Mouse (Mus musculus) adrenal gland, adult 18-20 months (tissue): Measurements from ENCODE around the gene Magi1. TPM values are rescaled to one million over a fixed set of nuclear protein-coding genes. Genes with fewer than 3 reads are reported as not detected.

ENCODE experiments used
- DNase-seq, 2 experiments: peaks; one replicate each; pipeline ENCODE4 v3.0.0; 2021 to 2022; ENCODE audit warnings: low spot score in 2 of 2
- total RNA-seq, 2 experiments: library from RNA; stranded (reverse); gene quantifications; 1 replicate in 1 of 2; 2 replicates in 1 of 2; pipeline ENCODE4 v1.2.3; 2021

The Magi1 gene
- total RNA-seq, 2 experiments from 2014 or later = 12.5 to 27.9 TPM

DNA sequence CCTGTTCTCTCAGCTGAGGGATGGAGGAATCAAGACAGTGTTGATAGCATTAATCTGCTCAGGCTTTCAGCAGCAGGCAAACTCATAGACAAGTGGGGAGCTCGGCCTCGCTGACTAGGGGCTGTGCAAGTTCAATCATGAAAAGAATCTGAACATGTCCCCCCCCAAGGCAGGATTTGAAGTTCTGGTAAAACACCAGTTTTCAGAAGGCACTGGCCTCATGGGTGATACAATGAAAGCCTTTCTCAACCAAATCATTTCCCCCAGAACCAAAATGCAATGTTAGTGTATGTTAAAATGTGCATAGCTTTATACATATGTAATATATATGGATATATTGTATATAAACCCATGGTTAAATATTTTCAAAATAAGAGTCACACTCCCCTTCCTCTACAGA is 372.3 kb downstream of the Magi1 start:
- DNase-seq = no peak

DNA sequence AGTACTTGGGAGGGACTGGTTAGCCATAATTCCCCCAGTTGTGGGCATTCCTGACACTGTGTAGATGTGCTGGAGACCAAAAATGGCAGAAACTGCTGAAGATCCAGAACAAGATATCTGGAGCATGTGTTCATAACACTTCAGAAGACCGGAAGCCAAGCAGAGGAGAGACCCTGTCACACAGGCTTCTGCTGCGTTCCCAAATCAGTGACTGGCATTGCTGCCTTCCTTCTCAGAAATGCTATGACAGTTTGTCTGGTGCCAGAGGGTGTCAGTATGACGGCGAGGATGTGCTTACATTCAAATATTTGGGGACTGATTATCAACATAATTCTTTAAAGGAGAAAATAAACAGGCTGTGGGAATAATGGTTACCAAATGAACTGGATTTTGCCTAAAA is 373.7 kb downstream of the Magi1 start:
- DNase-seq = no peak

DNA sequence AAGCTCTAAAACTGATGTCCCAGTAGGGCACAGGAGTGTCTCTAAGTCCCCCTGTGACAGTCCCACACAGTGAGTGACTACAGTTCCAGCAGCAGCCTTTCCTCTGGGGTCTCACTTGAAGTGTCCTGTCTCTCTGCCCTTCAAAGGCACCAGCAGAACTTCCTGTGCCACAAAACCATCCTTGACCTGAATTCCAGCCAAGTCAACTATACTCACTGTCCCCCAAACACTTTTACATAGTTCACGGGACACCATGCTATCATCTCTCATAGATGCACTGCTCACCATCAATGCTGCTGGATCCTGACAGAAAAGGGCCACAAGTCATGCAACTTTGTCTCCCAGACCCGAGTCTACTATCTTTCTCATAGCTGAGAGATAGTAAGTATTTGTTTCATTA is 378.7 kb downstream of the Magi1 start:
- DNase-seq = no peak

DNA sequence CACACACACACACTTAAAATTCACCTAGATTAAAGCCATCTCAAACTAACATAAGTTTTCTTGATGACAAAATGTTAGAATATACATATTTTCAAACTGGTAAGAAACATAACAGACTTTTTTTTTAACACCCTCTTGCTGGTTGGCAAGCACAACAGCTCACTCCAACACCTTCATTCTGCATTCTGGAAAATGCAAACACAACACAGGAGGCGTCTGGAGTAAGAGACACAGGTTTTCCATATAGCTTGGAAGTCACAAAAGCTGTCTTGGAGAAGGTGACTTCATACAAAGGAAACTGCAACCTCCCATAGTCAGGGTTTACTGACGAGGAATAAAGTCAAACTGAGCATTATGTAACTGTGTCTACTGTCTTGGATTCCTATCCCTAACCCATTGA is 381.5 kb downstream of the Magi1 start:
- DNase-seq = no peak

DNA sequence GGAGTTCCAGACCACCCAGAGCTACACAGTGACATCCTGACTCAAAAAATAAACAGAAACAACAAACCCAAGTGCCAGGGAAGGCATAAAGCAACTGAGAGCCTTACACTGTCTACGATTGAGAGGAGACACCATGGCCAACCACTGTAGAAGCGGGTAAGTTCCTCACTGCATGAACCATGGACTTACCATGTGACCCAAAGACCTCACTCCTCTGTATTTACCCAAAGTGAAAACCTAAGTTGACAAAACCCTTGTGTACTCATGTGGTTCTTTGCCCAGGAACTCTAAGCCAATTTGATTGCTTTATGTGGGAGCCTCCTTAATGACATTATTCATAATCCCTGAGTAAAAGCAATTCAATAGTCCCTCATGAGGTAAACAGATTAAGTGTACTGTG is 382.3 kb downstream of the Magi1 start:
- DNase-seq = no peak

DNA sequence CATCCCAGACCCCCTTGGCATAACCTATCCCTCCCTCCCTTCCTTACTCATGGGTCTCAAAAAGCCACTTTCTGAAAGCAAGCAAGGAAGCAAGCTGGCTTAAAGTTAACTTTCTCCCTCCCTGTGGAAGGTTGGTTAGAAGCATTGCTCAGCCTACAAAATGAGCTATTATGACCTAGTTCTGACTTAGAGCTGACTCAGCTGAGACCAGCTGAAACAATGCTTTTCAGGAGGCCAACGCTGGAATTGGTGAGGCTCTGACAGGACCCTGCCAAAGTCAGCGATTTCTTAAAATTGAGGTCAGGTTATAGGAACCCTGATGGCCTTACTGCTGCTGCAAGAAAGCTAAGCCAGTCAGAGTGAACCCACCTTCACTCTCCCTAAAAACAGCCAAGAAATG is 386.2 kb downstream of the Magi1 start:
- DNase-seq = no peak

DNA sequence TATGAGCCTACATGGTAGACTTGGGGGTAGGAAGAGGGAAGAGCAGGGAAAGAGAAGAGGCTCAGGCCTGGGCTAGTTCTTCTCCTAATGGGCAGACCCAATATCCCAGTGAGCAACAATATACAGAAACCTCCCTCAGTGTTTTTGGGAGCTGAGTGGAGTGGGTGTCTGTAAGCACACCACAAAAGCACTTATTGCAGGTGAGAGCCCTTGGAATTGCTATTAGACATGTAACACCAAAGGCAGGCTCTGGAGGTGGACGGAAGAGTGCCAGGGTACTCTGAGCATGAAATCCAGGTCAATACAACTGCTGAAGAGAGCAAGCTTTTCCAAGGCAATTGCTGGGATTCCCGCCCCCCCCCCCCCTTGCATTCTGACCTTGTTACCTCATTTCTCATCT is 388.0 kb downstream of the Magi1 start:
- DNase-seq = no peak

DNA sequence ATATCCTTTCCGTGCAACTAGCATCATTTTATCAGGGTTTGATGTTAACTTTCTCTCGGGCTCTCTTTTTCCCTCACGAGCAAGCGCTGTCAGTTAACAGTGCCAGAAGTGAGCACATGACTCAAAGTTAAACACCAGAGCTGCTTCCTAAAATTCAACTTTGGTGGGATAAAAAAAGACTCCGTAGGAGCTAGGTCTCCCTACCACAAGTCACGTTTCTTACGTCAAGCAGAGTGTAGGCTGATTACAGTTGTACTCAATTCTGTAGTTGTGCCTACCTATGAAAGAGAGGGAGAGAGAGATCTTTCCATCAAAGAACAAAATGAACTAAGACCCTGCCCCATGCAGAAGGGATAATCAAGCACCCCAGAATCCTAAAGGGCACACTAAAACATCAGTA is 389.8 kb downstream of the Magi1 start:
- DNase-seq = no peak

DNA sequence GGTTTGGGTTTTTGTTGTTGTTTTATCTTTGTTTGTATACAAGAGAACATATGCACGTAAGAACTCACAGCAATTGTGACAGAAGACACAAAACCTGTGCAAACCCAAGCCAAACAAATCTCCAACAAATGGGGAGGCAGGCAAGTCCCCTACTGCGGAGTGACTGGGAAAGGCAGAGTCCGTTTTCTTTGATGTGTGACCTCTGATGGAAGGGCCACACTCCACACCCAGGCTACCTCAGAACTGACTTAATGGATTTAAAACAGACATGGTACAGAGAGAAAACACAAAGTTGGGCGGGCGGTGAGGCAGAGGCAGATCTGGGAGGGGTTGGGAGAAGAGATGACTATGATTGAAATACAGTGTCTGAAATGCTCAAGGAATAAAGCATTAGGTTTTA is 390.8 kb downstream of the Magi1 start:
- DNase-seq = no peak

DNA sequence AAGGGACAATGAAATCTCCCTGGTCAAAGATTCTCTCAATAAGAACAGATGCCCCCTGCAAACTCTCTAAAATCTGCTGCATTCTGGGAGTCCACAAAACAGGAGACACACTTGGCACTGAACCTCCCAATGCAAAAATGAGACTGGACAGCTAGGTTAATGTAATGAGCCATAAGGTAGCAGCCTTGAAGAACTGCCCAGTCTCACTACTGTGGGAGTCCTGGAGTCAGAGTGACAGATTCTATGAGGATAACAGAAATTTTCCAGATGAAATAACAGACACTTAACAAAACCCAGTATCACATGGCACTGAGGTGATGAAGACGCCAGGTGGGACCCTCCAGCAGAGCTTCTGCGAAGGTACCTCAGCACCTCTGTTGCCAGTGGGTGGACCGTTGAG is 393.7 kb downstream of the Magi1 start:
- DNase-seq = no peak

DNA sequence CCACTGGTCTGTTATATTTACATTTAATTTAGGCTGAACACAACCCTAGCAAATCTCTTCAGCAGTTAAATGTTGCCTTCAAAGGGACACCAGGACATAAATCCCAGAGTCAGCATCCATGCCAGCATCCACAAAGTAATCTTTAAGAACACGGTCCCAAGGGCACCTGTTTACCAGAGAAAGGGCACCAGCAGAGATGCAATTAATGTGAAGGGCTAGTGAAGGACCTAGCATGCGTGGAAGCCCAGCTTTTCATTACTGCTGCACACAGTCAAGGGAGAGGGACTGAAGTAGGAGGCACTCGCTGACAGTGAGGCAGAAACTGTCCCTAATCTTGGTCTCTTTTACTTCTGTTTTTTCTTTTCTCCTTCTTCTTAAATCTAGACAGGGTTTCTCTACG is 406.4 kb downstream of the Magi1 start:
- no peak for DNase-seq

DNA sequence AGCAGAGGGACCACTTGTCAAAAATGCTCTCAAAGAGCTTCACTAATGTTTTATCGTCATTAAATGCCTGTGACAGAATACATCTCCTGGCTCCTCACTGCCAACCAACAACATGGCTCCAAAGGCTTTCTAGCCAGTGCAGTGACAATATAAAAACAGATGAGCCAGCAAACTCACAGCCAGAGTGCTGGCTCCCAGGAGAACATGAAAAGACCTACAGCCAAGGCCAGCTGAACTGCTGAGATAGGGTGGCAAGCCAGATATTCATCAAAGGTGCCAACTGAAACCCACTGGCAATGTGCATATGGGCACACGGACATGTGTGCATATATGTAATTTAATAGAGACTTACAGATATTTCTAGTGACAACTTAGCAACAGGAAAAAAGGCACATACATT is 408.8 kb downstream of the Magi1 start:
- no peak for DNase-seq

DNA sequence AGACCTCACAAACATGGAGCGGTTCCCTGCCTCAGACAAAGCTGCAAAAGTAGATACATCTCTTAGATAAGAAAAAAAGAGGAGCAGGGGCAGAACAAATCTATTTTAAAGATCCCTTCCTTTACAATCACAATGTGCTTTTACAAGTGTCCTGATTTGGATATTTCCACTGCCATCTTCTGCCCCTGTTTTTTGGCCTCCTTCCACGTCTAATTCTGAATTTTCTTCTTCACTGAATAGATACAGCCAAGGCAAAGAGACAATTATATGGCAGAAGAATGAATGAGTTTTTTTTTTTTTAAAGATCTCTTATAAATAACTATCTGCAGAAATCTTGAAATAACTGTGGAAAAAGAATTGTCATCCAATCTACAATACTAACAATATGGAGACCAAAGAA is 409.3 kb downstream of the Magi1 start:
- no peak for DNase-seq

DNA sequence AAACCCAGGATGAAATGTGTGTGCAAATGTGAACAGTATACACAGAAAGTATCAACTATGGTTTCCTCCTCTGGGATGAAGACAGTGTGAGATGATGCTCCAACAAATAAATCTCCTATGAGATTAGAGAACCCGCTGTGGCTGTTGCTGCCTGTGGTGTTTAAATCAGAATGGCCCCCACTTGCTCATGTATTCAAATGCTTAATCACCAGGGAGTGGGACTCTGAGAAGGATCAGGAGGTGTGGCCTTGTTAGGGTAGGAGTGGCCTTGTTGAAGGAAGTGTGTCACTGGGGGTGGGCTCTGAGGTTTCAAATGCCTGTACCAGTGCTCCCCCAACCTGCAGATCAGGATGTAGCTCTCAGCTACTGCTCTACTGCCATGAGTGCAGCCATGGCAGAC is 410.2 kb downstream of the Magi1 start:
- no peak for DNase-seq

DNA sequence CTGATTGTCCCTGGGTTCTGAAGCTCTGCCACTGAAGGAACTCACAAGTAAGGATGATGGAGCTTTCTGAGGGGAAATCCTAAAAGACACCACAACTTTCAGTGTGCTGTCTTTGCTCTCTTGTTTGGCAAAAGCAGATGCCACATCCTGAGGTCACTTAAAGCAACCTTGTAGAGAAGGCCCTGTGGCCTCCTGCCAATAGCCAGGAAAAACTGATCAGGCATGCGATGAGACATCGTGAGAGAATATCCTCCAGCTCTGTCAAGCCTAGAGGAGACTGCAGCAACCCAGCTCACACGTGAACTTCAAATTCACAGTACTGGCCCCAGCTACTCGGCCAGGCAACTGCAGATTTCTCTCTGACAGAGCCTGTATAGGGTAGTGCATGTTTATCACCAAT is 412.2 kb downstream of the Magi1 start:
- peak; percentile 30 to 38 for DNase-seq

DNA sequence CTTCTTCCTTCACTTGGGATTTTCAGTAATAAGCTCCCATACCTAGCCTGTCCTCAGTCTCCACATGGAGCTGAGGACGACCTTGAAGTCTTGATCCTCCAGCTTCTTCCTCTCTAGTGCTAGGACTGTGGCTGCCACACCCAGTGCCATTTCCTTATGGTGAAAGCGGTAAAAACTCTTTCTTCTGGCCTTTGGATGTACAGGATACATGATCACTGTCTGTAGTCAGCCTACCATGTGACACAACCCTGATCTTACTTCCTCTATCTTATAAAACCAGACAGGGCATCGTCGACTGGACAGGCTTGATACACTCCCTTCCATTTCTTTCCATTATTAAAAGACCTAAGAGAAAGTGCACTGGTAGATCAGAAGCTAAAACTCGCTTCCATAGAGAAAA is 413.7 kb downstream of the Magi1 start:
- no peak for DNase-seq

DNA sequence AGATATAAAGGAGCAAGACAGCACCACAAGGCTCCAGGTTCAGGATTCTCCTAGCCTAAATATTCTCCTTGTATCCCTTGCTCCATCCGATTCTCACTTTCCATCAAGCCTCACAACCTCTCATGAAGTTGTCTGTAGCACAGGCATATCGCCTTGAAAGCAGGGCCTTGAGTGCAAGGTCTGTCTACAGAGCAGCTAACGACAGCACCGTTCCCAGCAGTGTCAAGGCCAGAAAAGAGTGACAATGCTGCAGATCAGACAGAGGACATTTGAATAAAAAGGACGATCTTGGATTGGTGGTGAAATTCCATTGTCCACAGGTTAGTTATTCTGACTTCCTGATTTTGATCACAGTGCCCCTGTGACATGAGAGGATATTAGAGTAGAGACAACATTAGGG is 421.5 kb downstream of the Magi1 start:
- peak in 1 of 2 experiments; percentile 21 for DNase-seq

DNA sequence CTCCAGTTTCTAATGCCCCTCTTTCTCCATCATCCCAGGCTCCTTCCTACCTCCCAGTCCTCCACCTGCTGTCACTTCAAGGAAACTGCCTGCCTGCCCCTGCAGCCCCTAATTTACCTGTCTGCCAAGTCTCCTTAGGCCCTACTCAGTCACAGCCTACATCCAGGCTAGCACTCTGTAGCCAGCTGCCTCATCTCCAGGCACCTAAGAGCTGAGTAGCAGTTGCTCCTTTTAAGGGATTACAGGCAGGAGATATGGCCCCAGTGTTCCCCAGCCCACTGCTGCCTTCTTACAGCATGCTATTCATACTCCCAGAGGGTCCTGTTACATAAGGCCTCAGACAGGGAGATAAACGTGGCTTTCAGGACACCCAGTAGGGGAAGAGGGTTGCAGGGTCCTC is 426.9 kb downstream of the Magi1 start:
- DNase-seq = no peak

DNA sequence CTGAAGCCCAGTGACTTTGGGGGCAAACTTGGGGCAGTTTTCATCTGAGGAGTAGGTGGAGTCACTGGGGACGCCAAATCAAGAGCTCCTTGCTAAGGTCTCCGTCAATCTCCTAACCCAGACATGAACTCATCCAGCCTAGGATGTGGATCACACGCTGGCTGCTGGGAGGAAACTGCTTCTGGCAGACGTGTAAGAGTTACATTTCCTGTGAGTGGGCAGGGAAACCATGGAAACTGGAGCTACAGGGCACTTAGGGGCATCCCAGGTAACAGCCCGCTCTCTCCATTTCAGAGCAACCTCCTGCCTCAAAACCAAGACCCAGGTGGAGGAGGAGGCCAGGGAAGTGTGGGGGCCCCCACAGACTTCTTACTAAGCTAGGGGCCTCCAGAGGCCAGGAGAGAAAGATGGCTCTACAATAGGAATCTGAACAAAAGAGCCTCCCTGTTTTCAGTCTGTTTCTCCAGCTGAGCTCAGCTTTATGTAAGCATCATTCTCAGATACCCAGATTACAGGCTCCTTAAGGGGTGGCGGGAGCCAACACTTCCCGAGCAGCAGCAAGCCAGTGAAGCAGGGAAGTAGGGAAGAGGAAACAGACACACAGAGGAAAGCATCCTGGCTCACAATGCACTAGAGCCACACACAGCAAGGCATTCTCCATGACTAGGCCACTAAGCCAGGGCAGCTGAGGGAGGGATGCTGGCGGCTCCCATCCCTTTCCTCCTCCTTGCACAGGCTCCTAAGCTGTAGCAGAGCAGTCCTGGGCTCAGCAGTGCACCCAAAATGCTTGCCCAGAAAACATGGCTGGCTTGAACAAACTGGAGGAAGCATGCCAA is 427.7 kb downstream of the Magi1 start:
- no peak for DNase-seq

DNA sequence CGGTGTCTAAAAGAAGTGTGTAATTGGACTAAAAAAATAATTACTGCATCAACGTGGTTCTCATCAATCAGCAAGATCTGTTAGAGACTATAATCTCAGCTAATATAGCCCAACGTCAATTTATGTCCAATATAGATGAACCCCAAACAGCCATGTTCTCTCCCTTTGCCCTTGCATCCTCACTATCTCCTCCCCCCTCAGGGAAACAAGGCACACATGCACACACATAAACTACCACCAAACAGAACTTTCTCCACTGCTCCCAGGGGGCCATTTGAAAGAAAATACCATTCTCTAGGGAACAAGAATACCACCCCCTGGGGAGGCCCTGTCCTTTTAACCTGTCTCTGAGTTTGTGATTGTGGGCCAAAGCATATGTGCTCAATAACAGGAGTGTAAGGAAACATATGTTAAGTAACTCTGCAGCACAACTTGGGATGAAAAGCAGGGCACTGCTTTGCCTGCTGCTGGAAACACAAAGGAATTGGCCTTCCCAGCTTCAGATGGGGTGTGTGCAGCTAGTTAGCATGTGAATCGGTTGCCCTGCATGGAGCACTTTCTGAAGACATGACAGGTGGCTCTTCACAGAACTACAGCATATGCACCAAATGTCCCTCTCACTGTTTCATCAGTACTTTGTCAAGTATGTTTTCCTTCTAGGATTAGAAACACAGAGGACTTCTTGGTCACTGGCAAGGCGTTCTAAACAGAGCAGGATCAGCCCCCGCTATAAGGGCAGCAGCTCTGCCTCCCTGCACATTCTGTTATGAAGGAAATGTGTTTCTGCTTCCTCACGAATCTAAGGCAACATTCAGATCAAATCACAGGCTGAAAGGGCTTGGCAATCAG is 434.6 kb downstream of the Magi1 start:
- no peak for DNase-seq

DNA sequence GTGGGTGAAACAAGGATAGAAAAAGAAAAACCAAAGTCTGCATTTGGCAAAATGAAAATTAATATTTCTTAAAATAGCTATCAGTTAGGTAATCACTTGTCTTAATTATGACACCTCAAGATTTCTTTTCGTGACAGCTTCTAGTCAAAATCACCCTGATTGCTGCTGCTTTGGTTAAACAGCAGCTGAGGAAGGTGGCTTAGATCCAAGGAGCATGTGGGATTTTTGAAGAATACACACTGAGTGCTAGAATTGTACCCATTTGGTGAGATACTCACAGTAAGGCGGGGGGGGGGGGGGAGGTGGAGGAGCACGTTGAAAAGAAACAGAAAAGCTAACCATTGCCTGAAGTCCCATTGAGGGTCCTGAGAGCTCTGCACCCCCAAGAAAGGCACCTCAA is 438.2 kb downstream of the Magi1 start:
- DNase-seq = no peak

DNA sequence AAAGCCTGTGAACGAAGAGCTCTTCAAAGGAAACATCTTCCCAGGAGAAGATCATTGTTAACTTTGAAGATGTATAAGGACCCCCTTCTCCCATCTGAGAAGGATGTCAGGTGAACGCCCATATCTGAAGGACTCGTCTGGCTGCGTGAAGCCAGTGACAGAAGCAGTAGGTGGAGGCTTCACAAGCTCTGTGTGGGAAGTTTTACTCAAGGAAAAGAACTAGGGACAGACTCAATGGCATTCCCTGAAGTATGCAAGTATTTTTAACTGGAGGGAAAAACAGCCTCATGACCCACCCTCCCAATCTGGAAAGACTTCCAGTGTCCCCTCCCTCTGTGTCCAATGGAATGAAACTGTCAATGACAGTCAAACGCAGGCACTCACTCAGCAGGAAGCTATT is 438.6 kb downstream of the Magi1 start:
- DNase-seq = no peak

DNA sequence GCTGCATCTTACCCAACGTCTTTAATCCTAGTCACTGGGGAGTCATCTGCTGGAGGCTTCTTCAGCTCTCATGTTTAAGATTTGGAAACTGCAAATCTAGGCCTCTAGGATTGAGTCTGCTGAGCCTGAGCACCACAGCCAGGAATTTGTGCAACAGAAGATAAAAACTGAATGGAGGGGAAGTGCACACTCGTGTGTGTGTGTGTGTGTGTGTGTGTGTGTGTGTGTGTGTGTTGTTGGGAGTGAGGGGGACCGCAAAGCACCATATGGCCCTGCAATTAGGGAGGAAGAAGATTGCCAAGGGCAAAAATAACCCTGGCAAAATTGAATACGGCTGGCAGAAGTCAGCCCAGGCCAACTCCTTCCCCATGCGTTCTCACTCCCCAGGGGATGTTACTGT is 439.1 kb downstream of the Magi1 start:
- no peak for DNase-seq
